Mouse (Mus musculus) hindbrain, embryonic 10.5 days (tissue): ENCODE results near the gene Iqcj. TPM values are rescaled to one million over a fixed set of nuclear protein-coding genes. Genes with fewer than 3 reads are reported as not detected.
A peak's percentile ranks its signal among the peaks of the same experiment; 100 is the strongest.

Experiments
- DNase-seq: peaks from one replicate; pipeline ENCODE4 v3.0.0-alpha.2; 2017; ENCODE audit warnings: low spot score
- H3K27ac ChIP-seq: fragments of 300-500 bp; sonication (generic); 2 replicates; pipeline ENCODE4 v1.5.1; 2016; ENCODE audit warnings: mild to moderate bottlenecking, moderate library complexity
- H3K27me3 ChIP-seq: fragments of 300-500 bp; sonication (generic); 2 replicates; pipeline ENCODE4 v1.6.1; 2016; ENCODE audit warnings: mild to moderate bottlenecking; ENCODE audit not compliant: poor library complexity, insufficient read depth, severe bottlenecking
- H3K36me3 ChIP-seq: fragments of 300-500 bp; sonication (generic); 2 replicates; pipeline ENCODE4 v1.6.1; 2016; ENCODE audit warnings: mild to moderate bottlenecking, moderate library complexity
- H3K4me1 ChIP-seq: fragments of 300-500 bp; sonication (generic); replicated peaks from 2 replicates; pipeline ENCODE4 v1.6.1; 2016; ENCODE audit warnings: mild to moderate bottlenecking
- H3K4me3 ChIP-seq: fragments of 300-500 bp; sonication (generic); 2 replicates; pipeline ENCODE4 v1.5.1; 2016; ENCODE audit warnings: mild to moderate bottlenecking, moderate library complexity
- H3K9me3 ChIP-seq: fragments of 300-500 bp; sonication (generic); 2 replicates; pipeline ENCODE4 v1.6.1; 2016; ENCODE audit warnings: mild to moderate bottlenecking, moderate library complexity
- WGBS: fragments of 180-500 bp; shearing (Covaris S2); methylation state at CpG from one replicate; pipeline ENCODE4 v1.1.7; 2016; 5-methylcytosine and 5-hydroxymethylcytosine counted together
- polyA plus RNA-seq: library from polyadenylated mRNA; unstranded; fragments of >200 nt; fragmentation: Nextera tagmentation; extraction: Ambion mirVana; gene quantifications from 2 replicates; pipeline ENCODE4 v1.2.1, GENCODE M21; 2016

Iqcj gene
- polyA plus RNA-seq, 1 experiment from 2014 or later: not detected

- H3K36me3 ChIP-seq: no peaks in the 10 kb centered on the region
- H3K27me3 ChIP-seq: no peaks in the 10 kb centered on the region
- no peaks in the 10 kb centered on the region for H3K9me3 ChIP-seq
- H3K4me3 ChIP-seq: no peak overlapping the region
- DNase-seq: no peak
- no peaks in the 10 kb centered on the region for H3K4me1 ChIP-seq
- 84% methylated on average over 8 of the region's 8 CpGs for WGBS
- no peak overlapping the region for H3K27ac ChIP-seq
Observed at GRCm38 (mm10) chr3:67918634-67919259, 26.7 kb downstream of the Iqcj start.

- Histone ChIP-seq H3K36me3 (no peaks in the 10 kb centered on the region), H3K27me3 (no peaks in the 10 kb centered on the region), H3K4me1 (no peaks in the 10 kb centered on the region), H3K27ac (no peak overlapping the region), H3K4me3 (no peak overlapping the region), H3K9me3 (no peaks in the 10 kb centered on the region)
- DNase-seq: no peak
- 84% methylated on average over 4 of the region's 4 CpGs for WGBS
Observed at GRCm38 (mm10) chr3:67923095-67923494, 31.1 kb downstream of the Iqcj start.

GRCm38 (mm10) chr3:67925453-67925852 lies 33.4 kb downstream of the Iqcj start:
- Histone ChIP-seq H3K4me1 (no peaks in the 10 kb centered on the region), H3K27ac (no peak overlapping the region), H3K27me3 (no peaks in the 10 kb centered on the region), H3K9me3 (no peaks in the 10 kb centered on the region), H3K36me3 (no peaks in the 10 kb centered on the region), H3K4me3 (no peak overlapping the region)
- no peak for DNase-seq
- 69% methylated on average over 2 of the region's 2 CpGs for WGBS

GRCm38 (mm10) chr3:67930424-67931133 lies 38.6 kb downstream of the Iqcj start:
- no peak for DNase-seq
- Histone ChIP-seq H3K27me3 (no peaks in the 10 kb centered on the region), H3K4me3 (no peak overlapping the region), H3K27ac (no peak overlapping the region), H3K36me3 (no peaks in the 10 kb centered on the region), H3K4me1 (no peaks in the 10 kb centered on the region), H3K9me3 (no peaks in the 10 kb centered on the region)
- 89% methylated on average over 10 of the region's 10 CpGs for WGBS

DNA sequence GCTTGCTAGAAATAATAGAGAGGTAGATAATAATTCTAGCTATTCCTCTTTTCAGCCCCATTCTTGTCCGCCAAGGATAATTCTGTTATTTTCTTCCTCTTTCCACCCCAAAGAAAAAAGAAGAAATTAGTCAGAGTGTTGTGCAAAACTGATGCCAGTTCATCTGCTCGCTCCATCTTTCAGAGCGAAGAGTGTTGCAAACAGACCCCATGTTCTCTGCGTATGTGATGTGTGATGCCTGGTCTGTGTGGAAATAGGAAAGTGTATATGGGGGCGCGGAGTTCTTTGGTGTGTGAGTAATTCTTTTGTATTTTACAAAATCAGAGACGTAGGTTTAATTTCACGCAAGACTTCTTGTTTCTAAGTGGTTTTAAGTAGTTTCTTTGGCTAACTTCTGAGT lies 39.2 kb downstream of the Iqcj start:
- Histone ChIP-seq H3K36me3 (no peaks in the 10 kb centered on the region), H3K4me1 (no peaks in the 10 kb centered on the region), H3K9me3 (no peaks in the 10 kb centered on the region), H3K27ac (no peak overlapping the region), H3K4me3 (no peak overlapping the region), H3K27me3 (no peaks in the 10 kb centered on the region)
- WGBS: 90% methylated on average over 8 of the region's 8 CpGs
- DNase-seq: no peak

GRCm38 (mm10) chr3:67931914-67932313 lies 39.9 kb downstream of the Iqcj start:
- H3K9me3 ChIP-seq: no peaks in the 10 kb centered on the region
- no peak overlapping the region for H3K4me3 ChIP-seq
- WGBS: 87% methylated on average over 3 of the region's 3 CpGs
- DNase-seq: no peak
- no peaks in the 10 kb centered on the region for H3K27me3 ChIP-seq
- no peak overlapping the region for H3K27ac ChIP-seq
- no peaks in the 10 kb centered on the region for H3K36me3 ChIP-seq
- no peaks in the 10 kb centered on the region for H3K4me1 ChIP-seq

DNA sequence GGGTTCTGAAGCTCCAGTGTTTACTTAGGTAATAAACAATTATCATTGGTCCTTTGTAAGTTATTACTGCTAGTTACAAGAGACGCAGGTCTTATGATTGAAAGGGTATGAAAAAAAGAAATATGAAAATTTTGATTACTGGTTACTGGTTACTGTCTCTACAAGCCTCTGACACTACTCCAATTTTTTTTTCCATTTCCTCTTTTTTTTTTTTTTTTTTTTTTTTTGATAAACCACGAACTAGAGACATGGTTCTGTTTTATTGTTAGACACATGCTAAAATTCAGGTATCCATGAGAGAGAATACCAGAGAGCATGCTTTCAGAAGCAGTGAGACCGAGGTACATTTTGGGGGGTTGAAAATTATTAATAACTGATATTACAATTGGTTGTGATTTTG lies 43.8 kb downstream of the Iqcj start:
- Histone ChIP-seq H3K27me3 (no peaks in the 10 kb centered on the region), H3K4me3 (no peak overlapping the region), H3K9me3 (no peaks in the 10 kb centered on the region), H3K4me1 (no peaks in the 10 kb centered on the region), H3K27ac (no peak overlapping the region), H3K36me3 (no peaks in the 10 kb centered on the region)
- no peak for DNase-seq
- 84% methylated on average over 3 of the region's 3 CpGs for WGBS

DNA sequence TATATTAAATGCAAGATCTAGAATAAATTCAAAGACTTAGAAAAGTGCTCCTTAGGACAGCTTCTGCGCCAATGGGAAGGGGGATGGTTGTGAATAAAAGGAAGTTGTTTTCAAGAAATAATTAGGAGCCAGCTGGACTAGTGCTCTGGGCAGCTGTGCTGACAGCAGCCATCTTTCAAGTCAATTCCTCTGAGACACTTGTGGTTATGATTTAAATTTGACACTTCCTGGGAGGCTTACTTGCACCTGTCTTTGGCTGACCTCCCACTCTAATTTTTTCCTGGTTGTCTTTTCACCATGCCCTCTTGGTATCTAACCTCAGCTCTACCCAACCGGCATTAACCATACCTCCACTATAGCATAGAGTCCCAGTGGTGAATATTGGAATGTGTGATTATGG lies 55.0 kb downstream of the Iqcj start:
- no peaks in the 10 kb centered on the region for H3K27me3 ChIP-seq
- no peaks in the 10 kb centered on the region for H3K9me3 ChIP-seq
- no peak overlapping the region for H3K4me3 ChIP-seq
- H3K4me1 ChIP-seq: peaks cover 7% of the 10 kb centered on the region
- 82% methylated on average over 2 of the region's 2 CpGs for WGBS
- DNase-seq: no peak
- H3K36me3 ChIP-seq: no peaks in the 10 kb centered on the region
- H3K27ac ChIP-seq: no peak overlapping the region

DNA sequence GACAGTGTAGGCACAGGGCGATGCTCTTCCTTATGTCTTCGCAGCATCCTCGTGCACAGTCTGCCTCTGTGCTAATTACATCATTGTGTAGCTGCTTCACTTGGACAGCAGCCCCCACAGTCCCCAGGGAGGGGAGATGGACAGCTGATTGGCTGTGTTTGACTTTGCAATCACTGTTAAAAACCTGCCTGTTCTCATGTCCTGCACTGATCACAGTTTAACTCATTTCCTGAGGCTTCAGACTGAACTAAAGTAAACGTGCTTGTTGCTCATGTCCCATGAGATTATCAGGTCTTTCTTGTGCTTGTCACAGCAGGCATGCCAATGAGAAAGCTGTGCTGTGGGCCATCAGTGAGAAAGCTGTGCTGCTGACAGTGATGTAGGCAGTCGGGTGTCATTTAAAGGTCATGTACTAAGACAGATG lies 60.5 kb downstream of the Iqcj start:
- H3K9me3 ChIP-seq: no peaks in the 10 kb centered on the region
- 47% methylated on average over 5 of the region's 5 CpGs for WGBS
- peaks cover 41% of the 10 kb centered on the region for H3K4me1 ChIP-seq
- no peak overlapping the region for H3K4me3 ChIP-seq
- H3K27ac ChIP-seq: peak overlapping the region; percentile 16; the same call in 1 of the 2 replicates
- DNase-seq: peak; percentile 42
- no peaks in the 10 kb centered on the region for H3K27me3 ChIP-seq
- no peaks in the 10 kb centered on the region for H3K36me3 ChIP-seq

GRCm38 (mm10) chr3:67954459-67955065 lies 62.5 kb downstream of the Iqcj start:
- Histone ChIP-seq H3K27ac (peak overlapping the region; percentile 77), H3K4me3 (no peak overlapping the region), H3K27me3 (0 out of 2 replicates have a peak, but pooled peaks cover 5% of the 10 kb centered on the region), H3K36me3 (no peaks in the 10 kb centered on the region), H3K9me3 (no peaks in the 10 kb centered on the region), H3K4me1 (peaks cover 41% of the 10 kb centered on the region)
- DNase-seq: peak; percentile 69
- 36% methylated on average over 5 of the region's 5 CpGs for WGBS

GRCm38 (mm10) chr3:67959672-67960071 lies 67.7 kb downstream of the Iqcj start:
- Histone ChIP-seq H3K9me3 (no peaks in the 10 kb centered on the region), H3K27ac (no peak overlapping the region), H3K27me3 (0 out of 2 replicates have a peak, but pooled peaks cover 5% of the 10 kb centered on the region), H3K4me3 (no peak overlapping the region), H3K36me3 (no peaks in the 10 kb centered on the region), H3K4me1 (peaks cover 21% of the 10 kb centered on the region)
- DNase-seq: no peak
- 65% methylated on average over 7 of the region's 7 CpGs for WGBS

- H3K27ac ChIP-seq: 0 out of 2 replicates have a peak overlapping the region, but pooled peaks have one; percentile 29
- no peaks in the 10 kb centered on the region for H3K36me3 ChIP-seq
- no peak overlapping the region for H3K4me3 ChIP-seq
- H3K27me3 ChIP-seq: 0 out of 2 replicates have a peak, but pooled peaks cover 5% of the 10 kb centered on the region
- no peaks in the 10 kb centered on the region for H3K9me3 ChIP-seq
- 36% methylated on average over 3 of the region's 3 CpGs for whole genome bisulfite sequencing
- no peak for DNase-seq
- peaks cover 18% of the 10 kb centered on the region for H3K4me1 ChIP-seq
Observed at GRCm38 (mm10) chr3:67960133-67960532, 68.1 kb downstream of the Iqcj start.

DNA sequence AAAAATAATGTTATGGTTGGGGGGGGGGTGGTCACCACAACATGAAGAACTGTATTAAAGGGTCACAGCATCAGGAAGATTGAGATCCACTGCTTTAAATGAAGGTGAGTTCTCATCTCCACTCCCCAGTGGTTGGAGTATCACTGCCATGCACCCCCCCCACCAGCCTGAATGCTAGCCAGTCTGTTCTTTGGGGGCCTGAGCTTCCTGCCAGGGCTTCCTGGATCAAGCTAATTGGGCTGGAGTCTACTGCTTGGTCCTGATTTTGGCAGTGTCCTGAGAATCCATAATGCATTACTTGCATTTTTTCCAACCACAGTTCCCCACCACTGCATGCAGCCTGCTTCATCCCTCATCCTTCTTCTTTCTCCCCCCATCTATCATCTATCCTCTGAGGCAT lies 68.7 kb downstream of the Iqcj start:
- no peak for DNase-seq
- H3K9me3 ChIP-seq: no peaks in the 10 kb centered on the region
- H3K27ac ChIP-seq: 0 out of 2 replicates have a peak overlapping the region, but pooled peaks have one; percentile 5
- peaks cover 14% of the 10 kb centered on the region for H3K4me1 ChIP-seq
- no peaks in the 10 kb centered on the region for H3K36me3 ChIP-seq
- 0 out of 2 replicates have a peak, but pooled peaks cover 5% of the 10 kb centered on the region for H3K27me3 ChIP-seq
- no peak overlapping the region for H3K4me3 ChIP-seq
